Mouse (Mus musculus): ENCODE results near the gene 2010111I01Rik. TPM values are rescaled to one million over a fixed set of nuclear protein-coding genes. Genes with fewer than 3 reads are reported as not detected.

2010111I01Rik gene
- polyA plus RNA-seq, 1 experiment from 2014 or later: 87.6 TPM

- H3K4me1 ChIP-seq (replicated peaks): peaks cover 48% of the 10 kb centered on the region
- no peak overlapping the region for H3K27ac ChIP-seq (replicated peaks)
- WGBS: 72% methylated on average over 6 of the region's 6 CpGs
- H3K9ac ChIP-seq: no peak overlapping the region
- ATAC-seq (ENCODE audit: low read depth): no peak
- no peak overlapping the region for H3K4me2 ChIP-seq
- no peak overlapping the region for H3K4me3 ChIP-seq
- no peaks in the 10 kb centered on the region for H3K9me3 ChIP-seq
- peaks cover 13% of the 10 kb centered on the region for H3K36me3 ChIP-seq
- H3K27me3 ChIP-seq: no peaks in the 10 kb centered on the region
These were observed 293.5 kb downstream of the 2010111I01Rik start for GRCm38 (mm10) chr13:63258167-63258582.

- H3K4me1 ChIP-seq (replicated peaks): peaks cover 45% of the 10 kb centered on the region
- no peaks in the 10 kb centered on the region for H3K9me3 ChIP-seq
- no peak overlapping the region for H3K9ac ChIP-seq
- H3K4me2 ChIP-seq: no peak overlapping the region
- 79% methylated on average over 4 of the region's 4 CpGs for WGBS
- no peak overlapping the region for H3K4me3 ChIP-seq
- H3K36me3 ChIP-seq: peaks cover 13% of the 10 kb centered on the region
- no peaks in the 10 kb centered on the region for H3K27me3 ChIP-seq
- ATAC-seq (ENCODE audit: low read depth): no peak
- no peak overlapping the region for H3K27ac ChIP-seq (replicated peaks)
These were observed 294.0 kb downstream of the 2010111I01Rik start for GRCm38 (mm10) chr13:63258671-63259070.

DNA sequence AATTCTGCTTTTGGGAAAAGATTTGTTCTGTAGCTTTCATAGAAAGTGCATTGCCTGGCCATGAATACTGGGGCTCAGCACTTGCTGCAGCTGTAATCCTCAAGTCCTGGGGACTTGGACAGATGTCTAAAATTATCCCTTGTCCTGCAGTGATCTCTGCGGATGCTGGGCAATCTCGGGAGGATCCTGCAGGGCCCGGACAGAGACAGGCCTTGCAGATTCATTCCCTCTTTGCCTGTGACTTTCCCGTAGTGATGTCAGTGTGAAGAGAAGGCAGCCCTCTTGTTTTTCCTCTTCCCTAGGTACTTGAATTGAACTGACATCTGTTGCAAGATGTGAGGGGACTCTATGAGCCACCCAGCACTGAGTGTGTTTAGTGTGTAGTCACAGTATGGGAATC, 295.4 kb downstream of the 2010111I01Rik start:
- Histone ChIP-seq H3K4me1 (replicated peaks) (peaks cover 44% of the 10 kb centered on the region), H3K4me2 (no peak overlapping the region), H3K36me3 (peaks cover 13% of the 10 kb centered on the region), H3K9me3 (no peaks in the 10 kb centered on the region), H3K9ac (no peak overlapping the region), H3K27ac (replicated peaks) (peak overlapping the region; percentile 47; the same call in 1 of the 2 replicates), H3K4me3 (no peak overlapping the region), H3K27me3 (no peaks in the 10 kb centered on the region)
- no peak for ATAC-seq (ENCODE audit: low read depth)
- 24% methylated on average over 4 of the region's 4 CpGs for WGBS

GRCm38 (mm10) chr13:63260753-63261631, 296.3 kb downstream of the 2010111I01Rik start:
- Histone ChIP-seq H3K9ac (no peak overlapping the region), H3K27ac (replicated peaks) (peak overlapping the region; percentile 47; the same call in 1 of the 2 replicates), H3K36me3 (peaks cover 13% of the 10 kb centered on the region), H3K4me3 (no peak overlapping the region), H3K4me2 (no peak overlapping the region), H3K4me1 (replicated peaks) (peaks cover 37% of the 10 kb centered on the region), H3K27me3 (no peaks in the 10 kb centered on the region), H3K9me3 (no peaks in the 10 kb centered on the region)
- ATAC-seq (ENCODE audit: low read depth): 0 out of 2 replicates have a peak, but pooled peaks have one; percentile 38
- 68% methylated on average over 18 of the region's 18 CpGs for WGBS

DNA sequence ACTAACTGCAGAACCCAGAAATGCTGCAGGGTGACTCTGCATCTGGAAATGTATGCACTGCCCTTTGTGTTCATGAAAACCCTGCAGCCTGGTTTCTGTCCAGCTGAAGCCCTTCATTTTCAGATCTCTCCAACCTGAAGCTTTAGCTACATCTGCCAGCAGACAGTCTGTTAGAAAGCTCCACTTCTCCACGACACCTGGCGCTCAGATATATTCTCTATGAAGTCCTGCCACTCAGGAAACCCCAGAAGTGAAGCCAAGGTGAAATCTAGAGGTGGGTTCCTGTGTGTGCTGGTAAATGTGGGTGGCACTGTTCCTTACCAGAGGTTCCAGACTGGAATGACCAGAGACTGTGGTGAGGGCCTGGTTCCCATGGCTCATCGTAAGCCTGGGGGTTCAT, 297.0 kb downstream of the 2010111I01Rik start:
- Histone ChIP-seq H3K4me2 (no peak overlapping the region), H3K9me3 (no peaks in the 10 kb centered on the region), H3K4me1 (replicated peaks) (peaks cover 34% of the 10 kb centered on the region), H3K36me3 (peaks cover 13% of the 10 kb centered on the region), H3K9ac (no peak overlapping the region), H3K27ac (replicated peaks) (no peak overlapping the region), H3K4me3 (no peak overlapping the region), H3K27me3 (no peaks in the 10 kb centered on the region)
- no peak for ATAC-seq (ENCODE audit: low read depth)
- 95% methylated on average over 3 of the region's 3 CpGs for WGBS

- no peak overlapping the region for H3K4me3 ChIP-seq
- H3K27ac ChIP-seq (replicated peaks): no peak overlapping the region
- H3K27me3 ChIP-seq: no peaks in the 10 kb centered on the region
- H3K4me2 ChIP-seq: no peak overlapping the region
- no peaks in the 10 kb centered on the region for H3K9me3 ChIP-seq
- peaks cover 34% of the 10 kb centered on the region for H3K4me1 ChIP-seq (replicated peaks)
- H3K36me3 ChIP-seq: 0 out of 2 replicates have a peak, but pooled peaks cover 8% of the 10 kb centered on the region
- 84% methylated on average over 1 of the region's 1 CpGs for WGBS
- H3K9ac ChIP-seq: no peak overlapping the region
- ATAC-seq (ENCODE audit: low read depth): no peak
These were observed 297.7 kb downstream of the 2010111I01Rik start for GRCm38 (mm10) chr13:63262168-63262957.

DNA sequence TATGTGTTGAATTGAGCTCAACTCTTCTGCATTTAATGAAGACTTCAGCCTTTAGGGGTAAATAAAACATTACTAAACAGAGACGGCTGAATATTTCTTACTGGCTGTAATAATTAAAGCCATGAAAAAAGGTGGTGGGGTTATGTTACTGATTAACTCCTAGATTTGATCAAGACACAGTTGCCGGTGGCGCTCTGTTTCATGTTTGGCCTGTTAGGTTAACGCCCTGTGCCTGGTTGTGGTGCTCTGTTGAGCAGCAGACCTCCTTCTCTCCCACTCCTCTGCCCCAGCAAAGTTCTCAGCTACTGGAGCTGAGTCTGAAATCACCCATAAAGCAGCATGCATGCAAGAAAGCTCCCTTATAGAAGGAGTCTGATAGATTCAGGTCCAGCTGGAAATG, 303.7 kb downstream of the 2010111I01Rik start:
- Histone ChIP-seq H3K9me3 (no peaks in the 10 kb centered on the region), H3K9ac (no peak overlapping the region), H3K4me1 (replicated peaks) (peaks cover 22% of the 10 kb centered on the region), H3K27ac (replicated peaks) (no peak overlapping the region), H3K4me2 (no peak overlapping the region), H3K36me3 (no peaks in the 10 kb centered on the region), H3K27me3 (peaks cover 17% of the 10 kb centered on the region), H3K4me3 (no peak overlapping the region)
- 85% methylated on average over 4 of the region's 4 CpGs for WGBS
- no peak for ATAC-seq (ENCODE audit: low read depth)

- H3K9me3 ChIP-seq: no peaks in the 10 kb centered on the region
- ATAC-seq (ENCODE audit: low read depth): no peak
- H3K36me3 ChIP-seq: no peaks in the 10 kb centered on the region
- no peak overlapping the region for H3K27ac ChIP-seq (replicated peaks)
- no peak overlapping the region for H3K9ac ChIP-seq
- no peak overlapping the region for H3K4me3 ChIP-seq
- peaks cover 17% of the 10 kb centered on the region for H3K27me3 ChIP-seq
- 83% methylated on average over 1 of the region's 1 CpGs for WGBS
- H3K4me2 ChIP-seq: no peak overlapping the region
- H3K4me1 ChIP-seq (replicated peaks): peaks cover 22% of the 10 kb centered on the region
These were observed 304.1 kb downstream of the 2010111I01Rik start for GRCm38 (mm10) chr13:63268776-63269175.

DNA sequence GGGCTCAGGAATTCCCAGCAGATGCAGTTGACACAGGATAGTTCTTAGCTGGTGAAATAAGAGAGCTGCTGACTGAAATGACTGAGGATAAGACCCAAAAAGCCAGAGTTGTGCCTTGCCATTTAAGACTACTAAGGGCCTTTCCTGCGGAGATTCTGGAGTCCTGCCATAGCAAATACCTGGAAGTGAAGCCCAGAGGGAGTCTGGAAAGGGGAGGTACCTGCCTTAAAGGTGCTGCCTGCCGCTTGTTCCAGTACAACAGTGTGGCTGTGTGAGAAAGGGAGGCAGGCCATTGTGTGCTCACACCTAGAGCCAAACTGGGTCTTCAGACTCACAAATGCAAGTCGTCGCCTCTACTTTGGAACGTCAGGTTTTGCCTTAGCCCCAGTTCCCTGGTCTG, 305.5 kb downstream of the 2010111I01Rik start:
- Histone ChIP-seq H3K9me3 (no peaks in the 10 kb centered on the region), H3K27ac (replicated peaks) (no peak overlapping the region), H3K27me3 (peaks cover 17% of the 10 kb centered on the region), H3K4me3 (no peak overlapping the region), H3K4me2 (no peak overlapping the region), H3K9ac (no peak overlapping the region), H3K36me3 (no peaks in the 10 kb centered on the region), H3K4me1 (replicated peaks) (peaks cover 30% of the 10 kb centered on the region)
- 49% methylated on average over 5 of the region's 5 CpGs for WGBS
- ATAC-seq (ENCODE audit: low read depth): no peak

DNA sequence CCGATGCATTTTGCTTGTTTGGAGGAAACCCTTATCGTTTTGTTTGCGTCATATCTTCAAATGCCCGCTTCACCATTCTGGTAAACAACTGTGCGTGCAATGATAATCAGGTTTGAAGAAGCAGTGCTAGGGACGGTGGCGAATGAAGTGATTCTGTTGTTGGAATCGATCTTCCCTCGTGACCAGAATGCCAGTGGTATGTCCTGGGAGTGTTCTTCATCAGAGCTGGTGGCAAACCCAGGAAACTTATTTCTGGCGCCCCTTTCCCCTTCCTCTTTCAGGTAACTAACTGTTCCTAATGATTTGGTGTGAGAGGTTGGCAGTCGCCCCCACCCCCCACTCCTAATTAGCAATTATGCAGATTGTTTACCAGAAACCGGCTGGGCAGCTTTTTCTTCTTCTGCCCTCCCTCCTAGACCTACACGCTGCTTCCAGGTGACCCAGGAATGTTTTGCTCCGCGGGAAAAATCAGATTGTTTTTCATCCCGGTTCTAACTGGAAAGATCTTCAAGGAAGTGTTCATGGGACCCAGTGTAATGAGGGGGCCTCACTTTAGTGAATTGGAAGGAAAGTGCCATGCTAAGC, 307.4 kb downstream of the 2010111I01Rik start:
- H3K27ac ChIP-seq (replicated peaks): peak overlapping the region; percentile 69
- 0 out of 2 replicates have a peak, but pooled peaks have one; percentile 29 for ATAC-seq (ENCODE audit: low read depth)
- H3K9ac ChIP-seq: peak overlapping the region; percentile 67
- H3K4me1 ChIP-seq (replicated peaks): peaks cover 33% of the 10 kb centered on the region
- peak overlapping the region; percentile 46 for H3K4me3 ChIP-seq
- no peaks in the 10 kb centered on the region for H3K9me3 ChIP-seq
- no peaks in the 10 kb centered on the region for H3K36me3 ChIP-seq
- H3K27me3 ChIP-seq: peaks cover 24% of the 10 kb centered on the region
- WGBS: 5% methylated on average over 16 of the region's 16 CpGs
- peak overlapping the region; percentile 76 for H3K4me2 ChIP-seq

GRCm38 (mm10) chr13:63272602-63273229, 308.0 kb downstream of the 2010111I01Rik start:
- Histone ChIP-seq H3K4me1 (replicated peaks) (peaks cover 37% of the 10 kb centered on the region), H3K9me3 (no peaks in the 10 kb centered on the region), H3K9ac (peak overlapping the region; percentile 67), H3K4me2 (peak overlapping the region; percentile 76), H3K27ac (replicated peaks) (peak overlapping the region; percentile 69), H3K36me3 (no peaks in the 10 kb centered on the region), H3K27me3 (peaks cover 29% of the 10 kb centered on the region), H3K4me3 (peak overlapping the region; percentile 46)
- ATAC-seq (ENCODE audit: low read depth): peak; percentile 91
- WGBS: under 1% methylated on average over 27 of the region's 27 CpGs
